Mouse (Mus musculus) adrenal gland, postnatal 25 days (tissue): Measurements from ENCODE around the gene Mex3a. TPM values are rescaled to one million over a fixed set of nuclear protein-coding genes. Genes with fewer than 3 reads are reported as not detected.

Experiments used
- DNase-seq: peaks from one replicate; pipeline ENCODE4 v3.0.0; 2021; ENCODE audit warnings: mixed read lengths
- total RNA-seq: library from RNA; stranded (reverse); gene quantifications from 2 replicates; pipeline ENCODE4 v1.2.3, GENCODE M21; 2021

Mex3a gene
- total RNA-seq, 1 experiment from 2014 or later = 3.3 TPM

DNA sequence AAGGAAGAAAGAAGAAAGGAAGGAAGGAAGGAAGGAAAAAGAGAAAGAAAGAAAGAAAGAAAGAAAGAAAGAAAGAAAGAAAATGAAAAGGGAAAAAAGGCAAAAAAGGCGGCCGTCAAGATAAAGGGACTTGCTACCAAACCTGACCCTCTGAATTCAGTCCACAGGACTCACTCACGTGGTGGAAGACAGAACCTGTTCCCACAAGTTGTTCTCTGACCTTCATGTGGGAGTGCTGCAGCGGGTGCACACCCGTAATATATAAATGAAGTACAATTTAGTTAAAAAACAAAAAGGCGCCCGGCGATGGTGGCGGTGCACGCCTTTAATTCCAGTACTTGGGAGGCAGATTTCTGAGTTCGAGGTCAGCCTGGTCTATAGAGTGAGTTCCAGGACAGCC, 3.5 kb upstream of the Mex3a start:
- DNase-seq = no peak

- DNase-seq = no peak
These were observed 2.8 kb upstream of the Mex3a start for GRCm38 (mm10) chr3:88529204-88530000.

- DNase-seq = no peak
These were observed 1.9 kb upstream of the Mex3a start for GRCm38 (mm10) chr3:88530082-88530864.

DNA sequence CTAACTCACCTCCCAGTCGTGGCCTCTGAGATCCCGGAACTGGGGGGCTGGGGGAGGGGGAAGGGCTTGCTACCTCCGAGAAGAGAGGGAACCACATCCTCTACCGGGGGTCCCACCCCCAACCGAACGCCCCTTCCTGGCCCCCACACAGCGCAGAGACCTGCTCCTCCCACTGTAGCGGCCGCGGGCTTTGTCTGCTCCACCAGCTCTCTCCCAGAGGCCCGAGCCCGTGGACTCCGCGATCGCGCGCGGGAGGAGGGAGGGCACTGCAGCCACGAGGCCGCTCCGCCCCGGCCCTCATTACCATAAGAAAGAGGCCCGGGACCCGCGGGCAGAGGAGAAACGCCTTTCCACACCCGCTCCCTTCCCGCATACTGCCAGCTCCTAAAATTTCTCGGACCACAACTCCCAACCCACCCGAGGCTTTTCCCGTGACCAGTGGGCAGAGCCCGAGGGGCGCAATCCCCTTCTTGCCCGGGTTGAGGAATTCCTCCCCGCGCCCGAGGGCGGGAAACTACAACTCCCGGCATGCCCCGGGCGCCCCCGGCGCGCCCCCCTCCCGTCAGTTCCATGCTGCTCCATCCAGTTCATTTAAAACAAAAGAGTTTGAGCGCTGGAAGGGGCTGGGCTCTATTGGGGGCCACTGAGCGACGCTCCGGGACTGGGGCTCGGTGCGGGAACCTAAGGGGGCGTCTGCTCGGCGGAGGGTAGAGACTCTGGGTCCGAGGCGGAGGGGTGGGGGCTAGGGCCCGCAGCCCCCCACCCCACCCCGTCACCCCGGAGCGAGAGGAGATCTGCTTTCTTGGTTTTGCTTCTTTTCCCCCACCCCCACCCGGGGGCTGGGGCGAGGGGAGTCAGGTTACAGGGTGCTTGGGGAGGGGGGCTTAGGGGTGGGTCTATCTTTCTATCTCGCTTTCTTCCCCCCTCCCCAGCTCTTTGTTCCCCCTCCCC, 572 bp upstream of the Mex3a start:
- DNase-seq = peak; percentile 87

GRCm38 (mm10) chr3:88532689-88533511, 705 bp downstream of the Mex3a start:
- no peak for DNase-seq

GRCm38 (mm10) chr3:88533706-88534105, 1.5 kb downstream of the Mex3a start:
- no peak for DNase-seq

- no peak for DNase-seq
These were observed 2.8 kb downstream of the Mex3a start for GRCm38 (mm10) chr3:88535005-88535404.

GRCm38 (mm10) chr3:88535527-88535926, 3.3 kb downstream of the Mex3a start:
- DNase-seq = no peak

- peak; percentile 76 for DNase-seq
These were observed 4.1 kb downstream of the Mex3a start for GRCm38 (mm10) chr3:88536103-88536930.

DNA sequence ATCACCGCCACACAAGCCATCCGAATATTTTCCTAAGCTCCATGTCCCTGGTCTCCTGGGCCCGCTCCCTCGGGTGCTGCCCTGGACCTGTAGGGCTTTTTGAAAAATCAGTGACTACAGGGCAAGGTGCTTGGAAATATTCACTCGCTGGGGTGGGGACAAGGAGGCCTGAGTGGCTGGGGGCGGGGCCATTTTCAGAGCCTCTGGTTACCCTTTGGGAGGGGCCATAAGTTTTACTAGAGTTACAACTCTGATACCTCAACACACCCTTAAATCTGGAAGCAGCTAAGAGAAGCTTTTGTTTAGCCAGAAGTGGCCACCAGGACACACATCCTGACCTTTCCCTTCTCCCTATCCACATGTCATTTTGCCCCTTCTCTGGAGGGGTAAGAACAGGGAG, 5.0 kb downstream of the Mex3a start:
- no peak for DNase-seq

- no peak for DNase-seq
These were observed 6.3 kb downstream of the Mex3a start for GRCm38 (mm10) chr3:88538271-88539145.

- DNase-seq = no peak
These were observed 7.2 kb downstream of the Mex3a start for GRCm38 (mm10) chr3:88539397-88539796.

DNA sequence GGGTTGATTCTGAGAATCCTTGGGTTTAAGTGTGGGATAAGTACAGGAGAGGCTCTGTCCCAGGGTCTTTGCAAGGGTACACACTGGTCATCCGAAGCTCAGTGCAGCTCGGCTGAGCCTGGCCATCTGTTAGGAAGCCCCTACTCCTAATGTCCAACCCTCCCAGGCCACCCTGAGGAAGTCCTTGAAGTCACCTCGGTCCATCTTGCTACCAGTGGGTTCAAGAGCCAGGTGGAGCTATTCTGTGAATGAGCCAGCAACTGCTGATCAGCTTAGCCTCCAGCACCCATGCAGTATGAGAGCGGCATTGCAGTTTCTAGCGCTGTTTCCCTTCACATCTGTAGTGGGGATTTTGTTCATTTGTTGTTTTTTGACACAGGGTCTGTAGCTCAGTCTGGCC, 7.9 kb downstream of the Mex3a start:
- DNase-seq = no peak

- no peak for DNase-seq
These were observed 9.6 kb downstream of the Mex3a start for GRCm38 (mm10) chr3:88541622-88542401.

DNA sequence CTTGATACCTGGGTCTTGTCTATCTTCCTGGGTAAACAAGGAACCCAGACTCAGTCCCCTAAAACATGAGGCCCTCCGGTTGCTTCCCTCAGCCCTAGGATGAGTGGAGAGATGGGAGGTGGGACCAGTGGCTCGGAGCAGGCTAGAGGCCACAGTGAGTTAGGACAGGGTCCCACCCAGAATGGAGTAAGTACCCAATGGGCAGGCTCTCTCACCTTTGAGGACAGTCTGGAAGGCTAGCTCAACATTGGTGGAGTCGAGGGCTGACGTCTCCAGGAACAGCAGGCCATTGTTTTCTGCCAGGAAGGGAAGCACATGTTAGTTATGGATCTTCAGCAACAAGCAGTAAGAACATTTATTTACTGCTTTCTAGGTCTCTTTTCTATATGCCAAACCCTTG, 10.3 kb downstream of the Mex3a start:
- DNase-seq = no peak

DNA sequence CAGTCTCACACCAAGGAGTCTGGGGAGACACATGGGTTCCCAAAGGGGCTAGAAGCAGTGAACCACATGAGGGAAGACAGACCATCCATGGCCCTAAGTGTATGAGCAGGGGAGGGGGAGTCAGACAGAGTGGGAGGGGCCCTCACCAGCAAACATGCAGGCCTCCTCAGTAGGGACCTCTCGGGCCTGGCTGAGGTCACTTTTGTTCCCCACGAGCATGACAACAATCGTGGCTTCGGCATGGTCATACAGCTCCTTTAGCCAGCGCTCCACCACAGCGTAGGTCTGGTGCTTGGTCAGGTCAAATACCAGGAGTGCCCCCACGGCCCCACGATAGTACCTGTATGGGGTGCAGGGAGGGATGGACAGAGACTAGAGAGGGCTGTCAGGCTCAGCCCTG, 11.0 kb downstream of the Mex3a start:
- DNase-seq = no peak

GRCm38 (mm10) chr3:88543651-88544410, 11.6 kb downstream of the Mex3a start:
- DNase-seq = no peak

GRCm38 (mm10) chr3:88544514-88544913, 12.3 kb downstream of the Mex3a start:
- DNase-seq = no peak
